Mouse (Mus musculus): ENCODE results near the gene Atg4a-ps.
"Not testable (repeated sequence)": the region's sequence is repeated elsewhere in the genome, so short reads cannot be mapped to it uniquely, and the experiment has no call there.

The Atg4a-ps gene

DNA sequence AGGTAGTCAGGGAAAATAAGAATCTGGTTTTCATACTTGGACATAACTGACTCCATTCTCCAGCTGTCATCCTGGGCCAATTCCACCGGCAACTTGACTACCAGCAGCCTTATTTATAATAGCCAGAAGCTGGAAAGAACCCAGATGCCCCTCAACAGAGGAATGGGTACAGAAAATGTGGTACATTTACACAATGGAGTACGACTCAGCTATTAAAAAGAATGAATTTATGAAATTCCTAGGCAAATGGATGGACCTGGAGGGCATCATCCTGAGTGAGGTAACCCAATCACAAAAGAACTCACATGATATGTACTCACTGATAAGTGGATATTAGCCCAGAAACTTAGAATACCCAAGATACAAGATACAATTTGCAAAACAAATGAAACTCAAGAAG lies at the start of gene Atg4a-ps:
TSS of gene Atg4a-ps (minus strand) at position 101 of the 400 bp plus-strand sequence.
- not testable (repeated sequence) for DNase-seq

DNA sequence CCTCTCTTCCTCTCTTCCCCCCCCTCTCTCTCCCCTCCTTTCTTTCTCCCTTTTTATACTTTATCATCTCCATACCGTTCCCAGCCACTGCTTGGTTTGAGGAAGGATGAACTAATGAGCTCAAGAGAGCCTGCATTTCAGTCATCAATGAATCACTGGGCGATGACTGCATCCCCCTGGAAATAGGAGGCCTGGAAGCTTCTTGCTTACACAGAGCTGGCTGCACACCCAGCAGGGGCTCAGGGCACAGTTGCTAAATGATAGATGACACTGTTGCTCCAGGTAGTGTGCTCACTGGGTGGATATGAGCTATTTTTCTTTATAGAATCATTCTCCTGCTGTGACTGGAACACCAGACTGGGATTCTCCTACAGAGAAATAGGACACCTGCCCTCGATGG lies 49.7 kb upstream of the Atg4a-ps start:
- no peak for DNase-seq

DNA sequence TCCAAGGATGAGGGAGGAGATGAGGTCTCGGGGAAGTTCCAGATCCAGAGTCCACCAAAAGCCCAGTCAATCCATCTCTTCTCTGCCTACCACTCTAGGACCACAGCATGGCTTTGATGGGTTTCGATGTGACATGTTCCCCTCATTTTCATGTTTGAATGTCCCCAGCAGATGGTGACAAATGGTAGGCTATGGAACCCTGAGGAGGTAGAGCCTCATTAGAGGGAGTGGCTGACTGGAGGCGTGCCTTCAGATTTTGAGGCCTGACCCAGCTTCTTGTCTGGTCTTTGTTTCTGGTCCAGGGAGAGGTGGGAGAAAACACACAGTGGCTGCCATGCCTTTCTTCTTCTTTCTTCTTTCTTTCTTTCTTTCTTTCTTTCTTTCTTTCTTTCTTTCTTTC lies 44.6 kb upstream of the Atg4a-ps start:
- no peak for DNase-seq

DNA sequence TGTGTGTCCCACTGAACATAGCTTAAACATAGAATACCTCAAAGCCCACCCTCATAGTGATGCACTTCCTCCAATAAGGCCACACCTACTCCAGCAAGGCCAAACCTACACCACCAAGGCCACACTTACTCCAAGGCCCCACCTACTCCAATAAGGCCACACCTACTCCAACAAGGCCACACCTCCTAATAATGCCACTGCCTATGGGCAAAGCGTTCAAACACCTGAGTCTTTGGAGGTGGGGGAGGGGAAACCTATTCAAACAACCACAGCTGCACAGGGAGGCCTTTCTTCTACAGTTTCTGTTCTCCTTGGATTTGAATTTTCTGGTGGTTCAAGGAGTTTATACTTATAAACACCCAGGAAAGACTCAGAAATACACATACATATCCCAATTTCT lies 43.2 kb upstream of the Atg4a-ps start:
- no peak for DNase-seq

DNA sequence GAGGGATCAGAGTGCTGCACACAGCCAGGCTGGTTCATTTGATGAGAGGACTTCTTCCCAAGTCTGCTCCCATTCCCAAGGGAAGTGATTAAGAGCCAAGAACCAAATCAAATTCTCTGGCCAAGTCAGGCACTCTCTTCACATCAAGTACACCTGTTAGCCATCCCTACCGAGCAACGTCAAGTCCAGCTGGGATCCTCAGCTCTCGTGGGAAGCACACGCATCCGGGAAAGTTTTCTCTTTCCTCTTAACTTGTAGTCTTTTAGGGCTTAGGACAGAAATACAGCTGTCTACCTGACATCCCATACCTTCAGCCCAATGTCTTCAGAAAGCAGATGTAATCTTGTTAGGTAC lies 38.1 kb upstream of the Atg4a-ps start:
- no peak for DNase-seq

DNA sequence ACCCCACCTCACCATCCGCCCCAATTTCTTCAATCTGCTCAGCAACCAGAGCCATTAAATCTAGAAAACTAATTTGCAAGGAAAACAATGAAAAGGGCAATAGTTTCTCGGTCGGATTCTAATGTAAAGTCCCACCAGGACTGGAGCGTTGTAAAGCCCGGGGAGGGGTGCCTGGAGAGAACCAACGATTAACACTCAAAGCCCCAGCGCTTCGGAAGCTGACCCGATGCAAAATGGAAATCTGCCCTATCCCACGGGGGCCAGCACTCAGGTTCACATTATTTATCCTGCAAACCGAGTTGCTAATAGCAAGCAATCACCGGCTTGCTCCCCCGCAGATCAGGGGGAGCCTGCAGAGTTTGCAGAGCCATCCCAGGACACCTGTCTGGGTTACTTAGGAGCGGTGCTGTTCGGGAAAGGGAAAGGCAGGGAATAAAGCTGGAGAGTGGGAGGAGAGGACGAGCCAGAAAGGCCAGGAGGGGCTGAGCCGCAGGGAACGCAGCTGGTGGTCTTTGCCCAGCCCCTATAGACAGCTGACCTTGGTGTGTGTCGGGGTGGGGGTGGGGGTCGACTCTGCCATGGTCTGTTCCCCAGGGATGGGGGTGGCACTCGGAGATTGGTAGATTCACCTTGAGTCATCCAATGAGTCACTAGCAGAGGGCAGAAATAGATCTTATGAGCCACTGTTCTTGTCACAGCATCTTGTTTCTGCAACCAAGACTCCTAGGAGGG lies 37.5 kb upstream of the Atg4a-ps start:
- peak in 1 of 2 experiments; percentile 10 for DNase-seq

DNA sequence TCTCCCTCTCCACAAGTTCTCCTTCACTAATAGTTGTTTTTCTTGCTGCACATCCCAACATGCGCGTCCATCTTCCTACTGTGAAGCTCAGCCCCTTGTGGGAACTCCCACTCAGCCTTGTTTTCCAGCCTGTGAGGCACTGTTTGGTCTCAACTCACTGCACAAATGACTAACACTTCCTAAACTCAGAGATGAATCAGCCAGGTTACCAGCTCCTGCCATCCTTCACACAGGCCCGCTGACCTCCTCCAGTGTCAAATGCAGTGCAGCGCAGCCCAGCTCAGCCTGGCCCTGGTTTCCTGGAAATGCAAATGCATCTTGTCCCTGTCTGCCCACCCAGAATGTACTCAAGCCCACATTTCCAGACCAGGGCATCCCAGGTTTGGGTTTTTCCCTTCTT lies 36.6 kb upstream of the Atg4a-ps start:
- DNase-seq: no peak

DNA sequence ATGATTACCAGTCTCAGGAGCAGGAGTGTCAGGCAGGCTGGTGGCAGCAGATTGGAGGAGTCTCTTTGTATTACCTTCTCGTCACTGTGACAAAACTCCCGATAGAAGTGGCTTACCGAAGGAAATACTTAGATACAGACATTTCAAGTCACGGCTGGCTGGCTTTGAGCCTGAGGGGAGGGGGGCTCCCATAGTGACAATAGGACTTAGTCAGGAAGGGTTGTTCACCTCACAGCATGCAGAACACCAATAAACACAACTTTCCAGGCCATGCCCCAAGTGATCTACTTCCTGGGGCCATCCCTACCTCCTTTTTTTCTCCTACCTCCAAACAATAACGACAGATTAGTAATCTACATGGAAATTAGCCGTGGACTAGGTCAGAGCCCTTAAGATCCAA lies 32.9 kb upstream of the Atg4a-ps start:
- DNase-seq: no peak

DNA sequence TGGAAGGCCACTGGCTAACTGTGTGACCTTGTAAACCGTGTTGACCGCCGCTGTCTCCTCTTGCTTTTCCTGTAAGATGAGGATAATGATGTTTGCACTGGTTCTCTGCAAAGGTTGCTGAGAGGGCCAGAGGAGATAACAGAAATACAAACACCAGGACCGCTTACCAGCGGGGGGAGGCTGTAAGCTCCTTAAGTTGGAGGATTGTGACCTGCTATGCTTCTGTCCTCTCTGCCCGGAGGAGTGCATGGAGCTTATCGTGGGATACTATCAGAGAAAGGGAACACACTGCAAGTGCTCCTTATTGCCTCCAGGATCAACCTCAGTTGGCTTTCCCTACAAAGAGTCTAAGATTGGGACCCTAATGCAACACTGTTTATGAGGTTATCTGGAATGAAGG lies 26.8 kb upstream of the Atg4a-ps start:
- DNase-seq: no peak

DNA sequence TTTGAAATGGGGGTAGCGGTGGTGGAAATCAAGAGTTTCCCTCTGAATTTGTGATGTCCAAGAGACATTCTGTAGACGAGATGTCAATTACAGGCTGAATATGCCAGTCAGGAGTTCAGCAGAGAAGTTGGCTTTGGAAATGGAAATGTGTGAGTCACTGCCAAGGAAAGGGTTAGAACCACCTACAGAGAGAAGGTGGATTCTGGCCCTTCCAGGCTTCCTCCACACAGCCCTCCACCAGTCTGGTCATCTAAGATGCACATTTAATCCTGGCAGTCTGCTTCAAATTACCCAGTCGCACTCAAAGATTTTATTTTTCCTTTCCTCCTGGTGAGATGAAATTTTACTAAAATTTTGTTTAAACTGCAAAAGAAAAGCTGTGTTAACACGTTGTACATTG lies 26.2 kb upstream of the Atg4a-ps start:
- DNase-seq: no peak

DNA sequence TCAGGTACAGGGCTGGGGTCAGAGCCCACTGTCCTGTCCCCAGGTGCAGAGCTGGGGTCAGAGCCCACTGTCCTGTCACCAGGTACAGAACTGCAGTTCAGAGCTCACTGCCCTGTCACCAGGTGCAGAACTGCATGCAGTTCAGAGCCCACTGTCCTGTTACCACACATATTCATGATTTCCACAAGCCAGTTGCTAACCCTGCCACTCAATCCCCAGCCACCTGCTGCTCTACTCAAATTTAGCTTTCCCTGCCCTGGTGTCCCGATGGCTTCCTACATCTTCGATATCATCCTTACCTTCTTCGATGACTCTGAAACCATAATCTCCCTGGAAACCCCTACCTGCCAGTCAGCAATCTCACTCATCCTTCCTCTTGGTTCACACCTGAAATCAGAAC lies 17.5 kb upstream of the Atg4a-ps start:
- DNase-seq: no peak

DNA sequence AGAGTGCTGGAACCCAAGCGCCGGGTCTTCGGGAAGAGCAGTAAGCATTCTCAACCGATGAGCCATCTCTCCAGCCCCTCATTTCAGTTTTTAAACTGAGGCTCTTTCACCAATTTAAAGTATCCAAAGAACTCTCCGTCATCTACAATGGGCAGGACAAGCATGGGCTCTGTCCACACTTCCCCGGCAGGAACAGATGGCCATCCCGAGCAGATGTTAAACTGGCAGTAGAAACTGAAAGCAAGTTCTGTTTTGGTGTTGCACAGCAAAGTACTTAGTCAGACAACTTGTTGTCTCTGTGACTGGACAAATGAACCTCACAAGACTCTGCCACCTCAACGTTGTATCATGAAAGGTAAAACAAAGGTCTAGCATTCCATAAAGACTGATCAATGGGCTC lies 15.8 kb upstream of the Atg4a-ps start:
- DNase-seq: no peak

DNA sequence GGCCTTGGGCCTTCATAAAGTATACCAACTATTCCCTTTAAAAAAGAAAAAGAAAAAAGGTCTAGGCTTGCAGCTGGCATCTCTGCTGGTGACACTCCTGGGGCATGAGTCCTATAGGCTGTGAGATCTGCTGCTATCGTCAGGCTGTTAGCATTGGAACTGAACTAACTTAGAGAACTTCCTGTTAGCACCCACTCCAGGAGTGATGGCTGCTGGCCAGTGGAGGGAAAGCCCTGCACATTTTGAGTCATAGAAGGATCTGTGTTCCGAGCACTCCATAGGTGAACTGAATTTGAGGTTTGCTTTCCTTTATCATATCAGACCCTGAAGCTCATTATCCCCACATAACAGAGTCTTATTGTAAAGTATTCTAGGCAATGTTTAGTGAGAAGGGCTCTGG lies 14.1 kb upstream of the Atg4a-ps start:
- DNase-seq: no peak

DNA sequence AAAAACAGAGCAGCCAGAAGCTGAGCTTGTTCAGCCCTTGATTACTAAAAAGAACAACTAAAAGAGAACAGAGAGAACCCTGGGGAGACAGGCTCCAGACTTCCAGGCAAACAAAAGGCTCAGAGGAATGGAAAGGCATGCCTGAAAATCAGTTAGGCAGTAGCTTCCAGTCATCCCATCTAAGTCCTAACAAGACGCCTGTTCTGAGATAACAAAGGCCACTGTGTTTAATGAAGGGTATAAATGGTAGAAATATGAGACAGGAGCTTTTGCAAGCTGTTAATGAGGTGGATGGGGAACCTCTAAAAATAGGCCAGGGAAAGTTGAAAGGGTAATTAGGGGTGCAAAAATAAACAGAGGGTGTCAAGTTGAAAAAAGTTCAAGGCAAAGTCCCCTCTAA lies 4.5 kb upstream of the Atg4a-ps start:
- DNase-seq: no peak

DNA sequence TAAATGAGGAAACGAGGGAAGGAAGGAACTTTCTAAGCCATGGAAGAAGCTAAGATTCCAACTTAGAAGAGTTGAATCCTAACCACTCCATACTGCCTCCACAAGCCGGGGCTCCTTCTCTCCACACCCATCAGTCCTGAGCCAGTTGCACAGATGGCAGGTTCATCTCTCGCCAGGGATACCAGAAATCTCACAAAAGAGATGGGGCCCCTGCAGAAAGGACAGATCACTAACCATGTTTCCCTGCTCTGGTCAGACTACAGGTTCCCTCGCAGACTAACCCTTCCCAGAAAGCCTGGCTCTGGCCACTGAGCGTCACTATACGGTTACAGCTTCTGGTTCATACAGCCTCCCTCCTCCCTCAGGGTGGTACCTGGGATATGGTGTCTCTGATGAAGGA lies 3.8 kb upstream of the Atg4a-ps start:
- DNase-seq: peak; percentile 38 to 43

DNA sequence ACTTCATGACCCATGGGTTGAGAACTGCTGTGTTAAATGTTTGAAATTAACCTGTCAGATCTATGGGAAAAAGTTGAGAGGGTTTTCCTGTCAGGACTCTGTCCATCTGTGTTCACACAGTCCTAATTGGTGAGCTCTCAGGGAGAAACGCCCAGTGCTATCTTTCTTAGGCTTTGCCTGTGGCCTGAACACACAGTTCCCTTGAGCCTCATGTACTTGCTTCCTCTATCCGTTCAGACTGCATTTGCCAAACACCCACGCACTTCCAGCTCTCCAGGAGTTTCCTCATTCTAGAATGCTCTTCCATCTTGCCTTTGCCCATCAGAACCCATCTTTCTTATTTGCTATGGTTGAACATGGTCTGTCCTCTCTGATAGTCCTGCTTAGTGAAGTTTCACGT lies 2.6 kb upstream of the Atg4a-ps start:
- no peak for DNase-seq

DNA sequence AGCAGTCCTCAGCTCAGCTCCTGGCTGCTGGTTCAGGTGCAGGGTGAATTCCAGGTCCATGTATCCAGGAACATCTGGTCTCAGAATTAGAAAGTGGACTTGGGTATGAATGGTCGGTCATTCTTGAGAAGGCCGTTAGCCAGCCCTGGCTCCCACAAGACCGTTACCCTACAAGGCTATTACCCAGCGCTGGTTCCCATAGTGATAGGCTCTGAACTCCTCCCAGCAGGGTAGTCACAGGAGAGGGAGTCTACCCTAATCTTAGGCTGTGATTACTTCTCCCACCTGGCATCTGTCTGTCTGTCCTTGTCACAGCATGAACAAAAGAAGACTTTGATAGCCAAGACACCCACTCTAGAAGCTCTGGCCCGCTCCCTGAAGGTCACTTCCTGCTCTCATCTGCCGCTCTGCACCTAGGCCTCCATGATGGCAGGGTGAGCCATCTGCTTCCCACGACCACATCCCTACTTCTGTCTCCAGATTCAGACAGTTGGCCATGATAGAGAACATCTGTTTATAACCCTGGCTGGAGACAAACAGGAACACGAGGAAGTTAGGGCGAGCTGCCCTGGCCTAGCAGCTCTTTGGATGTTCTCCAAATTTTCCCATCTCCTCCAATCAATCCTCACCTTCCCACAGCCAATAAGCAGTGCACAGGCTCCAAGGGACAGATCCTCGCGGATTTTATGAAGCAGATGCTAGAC lies 1.4 kb upstream of the Atg4a-ps start:
- no peak for DNase-seq

DNA sequence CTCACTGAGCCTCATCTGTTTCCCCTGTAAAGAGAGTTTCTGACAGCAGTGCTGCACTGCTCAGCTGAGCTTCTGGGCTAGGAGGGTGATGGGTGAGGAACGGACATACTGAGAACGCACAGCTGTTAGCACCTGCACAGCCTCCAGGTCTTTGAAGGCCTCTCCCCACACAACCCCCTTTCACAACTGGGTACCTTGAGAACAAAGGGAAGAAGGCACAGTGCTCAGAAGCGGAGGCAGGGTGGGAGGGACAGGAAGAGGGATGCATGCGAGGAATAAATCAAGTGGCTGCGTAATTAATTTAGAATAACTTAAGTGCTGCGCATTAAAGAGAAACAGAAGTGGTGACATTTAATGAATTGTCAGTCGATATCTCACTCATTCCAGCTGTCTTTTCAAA lies 4.6 kb downstream of the Atg4a-ps start:
- no peak for DNase-seq

DNA sequence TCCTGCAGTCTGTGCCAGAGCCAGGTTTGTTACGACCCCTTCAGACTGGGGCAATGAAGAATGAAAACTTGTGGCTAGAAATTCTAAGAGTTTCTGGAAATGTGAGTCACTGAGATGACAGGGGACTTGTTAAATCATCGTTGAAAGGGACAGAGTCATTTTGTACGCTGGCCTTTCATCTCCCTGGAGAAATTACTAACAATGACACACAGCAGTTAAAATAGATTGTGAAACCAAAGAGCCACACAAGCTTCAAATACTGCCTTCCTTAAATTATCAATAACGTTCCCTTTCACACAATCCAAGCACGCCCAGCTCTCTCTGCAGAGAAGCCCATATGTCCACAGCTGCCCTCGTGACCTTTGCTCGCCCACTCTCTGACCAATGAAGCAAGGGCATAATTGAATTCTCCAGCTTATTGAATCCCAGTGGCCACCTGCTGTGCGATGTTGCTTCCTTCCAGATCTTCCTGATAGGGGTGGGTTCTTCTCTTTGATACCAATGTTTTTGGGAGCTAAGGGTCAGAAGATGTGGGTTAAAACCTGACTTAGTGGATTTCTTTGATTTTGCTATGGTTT lies 5.6 kb downstream of the Atg4a-ps start:
- DNase-seq: no peak

DNA sequence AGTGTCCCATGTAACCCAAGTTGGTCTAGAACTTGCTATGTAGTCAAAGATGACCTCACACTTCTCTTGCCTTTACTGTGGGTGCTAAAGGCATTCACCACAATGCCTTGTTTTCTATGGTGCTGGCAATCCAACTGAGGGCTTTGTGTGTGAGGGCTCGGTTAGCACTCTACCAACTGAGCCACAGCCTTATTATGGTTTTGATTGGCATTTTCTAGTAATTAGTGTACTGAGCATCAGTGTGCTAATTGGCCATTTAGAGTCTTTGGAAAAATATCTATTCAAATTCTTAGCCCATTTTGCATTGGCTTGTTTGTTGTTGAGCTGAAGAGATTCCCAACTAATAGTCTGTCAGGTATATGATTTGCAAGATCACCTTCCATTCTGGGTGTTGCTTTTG lies 8.2 kb downstream of the Atg4a-ps start:
- DNase-seq: no peak

DNA sequence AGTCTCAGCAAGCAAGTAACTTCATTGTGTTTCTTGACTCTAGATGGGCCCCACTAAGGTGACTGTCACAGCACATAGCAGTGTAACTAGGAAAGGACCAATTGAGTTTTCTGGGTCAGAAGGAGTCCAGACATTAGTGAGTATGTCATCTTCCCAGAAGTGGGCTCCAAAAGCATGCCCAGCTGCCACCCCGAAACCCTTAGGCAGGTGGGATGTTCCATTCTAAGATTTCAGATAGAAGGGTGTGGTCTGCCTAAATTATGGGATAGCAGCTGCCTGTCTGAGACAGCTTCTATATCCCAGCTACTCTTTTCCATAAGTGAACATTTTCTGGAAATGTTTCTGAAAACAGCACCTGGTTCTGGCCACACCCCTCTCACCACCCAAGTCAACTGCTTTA lies 11.6 kb downstream of the Atg4a-ps start:
- no peak for DNase-seq

DNA sequence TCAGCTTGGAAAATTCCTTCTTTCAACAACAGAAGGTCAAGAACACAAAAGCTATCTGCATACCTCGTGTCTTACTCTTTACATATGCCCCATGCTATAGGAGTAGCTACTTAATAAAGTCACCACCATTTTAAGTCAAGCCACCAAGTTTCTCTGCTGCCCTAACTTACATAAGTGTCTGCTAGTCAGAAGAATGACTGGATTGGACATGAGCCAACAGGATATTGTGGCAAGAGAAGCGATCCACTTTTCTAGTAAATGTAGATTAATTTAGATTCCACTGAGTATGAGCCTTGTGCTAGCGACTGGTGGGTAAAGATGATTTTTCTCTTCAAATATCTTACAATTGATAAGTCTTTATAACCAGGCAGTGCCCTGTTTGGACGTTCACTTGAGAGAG lies 12.0 kb downstream of the Atg4a-ps start:
- no peak for DNase-seq

DNA sequence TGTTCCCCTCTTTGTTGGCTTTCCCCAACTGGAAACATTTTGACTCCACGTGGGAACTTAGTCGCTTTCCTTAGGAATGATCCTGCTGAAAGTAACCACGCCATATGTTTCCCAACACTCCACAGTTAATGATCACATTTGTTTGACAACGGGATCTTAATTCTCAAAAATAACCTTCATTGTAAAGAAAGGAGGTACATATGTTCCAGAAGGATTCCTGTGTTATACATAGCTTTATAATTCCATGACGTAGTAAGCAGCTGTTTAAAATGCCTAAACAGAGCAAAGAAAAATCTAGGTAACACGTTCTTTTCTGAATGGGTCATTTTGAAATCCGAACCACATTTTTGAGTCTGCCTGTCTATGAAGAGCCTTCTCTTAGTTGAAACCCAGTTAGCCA lies 12.7 kb downstream of the Atg4a-ps start:
- DNase-seq: no peak

DNA sequence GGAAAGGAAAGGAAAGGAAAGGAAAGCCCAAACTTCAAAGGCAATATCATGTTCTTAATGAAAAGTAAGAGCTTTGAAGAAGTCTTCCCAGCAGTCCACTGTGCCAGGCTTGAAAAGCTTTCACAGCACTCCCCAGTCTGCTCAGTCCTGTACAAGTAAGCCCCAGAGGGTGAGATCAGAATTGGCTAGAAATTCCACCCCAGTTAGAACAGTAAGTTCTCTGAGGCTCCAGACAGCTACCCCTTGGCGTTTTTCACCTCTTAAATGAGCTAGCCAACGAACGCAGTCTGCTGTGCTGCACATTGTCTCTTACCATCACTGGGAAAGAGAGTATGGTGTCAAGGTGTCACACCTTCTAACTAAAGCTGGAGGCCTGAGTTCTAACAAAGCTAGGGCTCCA lies 18.2 kb downstream of the Atg4a-ps start:
- no peak for DNase-seq

DNA sequence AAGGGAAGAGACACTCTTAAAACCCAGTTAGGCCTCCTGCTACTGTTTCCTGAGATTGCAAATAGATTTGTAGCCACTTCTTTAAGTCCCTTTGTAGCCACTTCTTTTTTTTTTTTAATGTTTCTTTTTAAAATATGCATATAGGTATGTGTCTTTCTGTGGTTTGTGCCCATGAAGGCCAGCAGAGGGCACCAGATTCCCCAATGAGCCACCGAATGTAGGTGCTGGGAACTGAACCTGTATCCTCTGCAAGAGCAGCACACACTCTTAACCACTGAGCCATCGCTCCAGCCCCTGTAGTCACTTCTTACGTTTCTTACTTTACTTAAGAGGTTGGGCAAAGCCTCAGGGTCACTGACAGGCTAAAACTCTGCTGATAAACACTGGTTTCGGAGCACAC lies 19.4 kb downstream of the Atg4a-ps start:
- no peak for DNase-seq
